Mouse (Mus musculus) E14TG2a.4 (cell line): Measurements from ENCODE around the gene Ibtk.

Experiments used
- CTCF ChIP-seq: conservative IDR thresholded peaks from 2 replicates; pipeline ENCODE4 v1.5.1; 2014; ENCODE audit warnings: low read length
- POU5F1 ChIP-seq: IDR thresholded peaks from 2 replicates; pipeline ENCODE4 v1.6.1; 2014; ENCODE audit warnings: low read length, borderline replicate concordance

DNA sequence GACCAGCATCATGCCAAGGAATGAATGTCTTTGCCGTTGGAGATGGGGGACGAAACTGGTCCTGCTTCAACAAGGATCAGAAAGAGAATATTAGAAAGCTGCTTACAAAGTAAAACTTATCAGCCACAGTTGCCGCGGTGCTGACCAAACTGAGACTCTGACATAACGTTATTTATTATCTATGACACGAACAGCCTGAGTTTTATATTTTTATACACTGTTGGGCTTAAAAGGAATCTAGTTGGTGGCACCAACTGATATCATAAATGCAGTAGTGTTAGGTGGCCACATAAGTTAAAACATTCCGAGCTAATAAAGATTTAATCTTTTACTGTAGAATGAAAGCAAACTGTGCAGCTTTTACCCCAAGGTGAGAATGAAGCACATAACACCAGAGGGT is 1.7 kb upstream of the Ibtk start:
- TF ChIP-seq CTCF (no peak), POU5F1 (no peak)
